Mouse (Mus musculus): ENCODE results near the gene Morc2a.

The Morc2a gene

DNA sequence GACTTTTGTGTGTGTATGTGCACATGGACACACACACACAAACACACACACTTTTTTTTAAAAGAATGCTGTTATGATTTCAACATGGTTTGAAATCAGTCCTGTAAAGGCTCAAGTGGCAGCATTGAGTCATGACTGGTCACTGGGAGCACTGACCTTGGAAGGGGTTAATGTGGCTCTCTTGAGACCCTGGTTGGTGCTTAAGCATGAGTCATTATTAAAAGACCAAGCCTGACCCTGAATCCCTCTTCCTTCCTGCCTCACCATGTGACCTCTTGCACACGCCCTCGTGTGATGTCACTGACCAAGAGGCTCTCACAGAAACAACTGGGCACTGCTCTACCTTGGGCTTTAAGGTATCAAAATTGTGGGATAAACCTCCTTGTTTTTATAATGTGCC lies 89.8 kb downstream of the Morc2a start:
- DNase-seq, result no peak
